10 mouse cellular contexts compared by ENCODE assay signal in the genomic region with DNA sequence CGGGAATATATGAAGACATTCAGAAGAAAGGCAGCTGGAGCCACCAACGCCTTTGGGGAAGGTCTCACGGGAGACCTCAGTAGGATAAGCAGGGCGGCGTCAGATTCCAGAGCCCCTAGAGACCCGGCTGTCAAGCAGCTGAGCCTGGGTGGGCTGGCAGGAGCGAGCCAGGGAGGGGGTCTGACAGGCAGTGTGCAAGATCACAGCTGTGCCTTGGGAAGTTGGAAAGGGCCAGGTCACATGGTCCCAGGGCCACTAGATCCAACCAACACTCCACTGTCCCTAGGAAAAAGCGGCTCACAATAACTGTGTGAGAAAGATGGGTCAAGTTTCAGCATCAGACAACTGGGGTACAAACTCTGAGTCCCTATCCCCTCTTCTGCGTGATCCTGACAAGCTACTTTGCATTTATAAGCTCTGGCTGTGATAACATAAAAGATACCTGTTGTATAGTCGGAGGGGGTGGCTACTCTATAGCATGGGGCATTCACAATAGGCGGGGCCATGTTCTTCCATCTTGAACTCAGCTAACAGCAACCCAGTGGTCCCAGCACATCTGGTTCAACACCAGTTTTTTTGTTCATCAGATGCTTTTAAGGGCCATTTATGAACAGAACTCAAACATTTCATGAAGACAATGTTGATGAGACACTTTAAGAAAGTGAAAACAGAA. TPM values are rescaled to one million over a fixed set of nuclear protein-coding genes. Genes with fewer than 3 reads are reported as not detected.
DNase-seq lines count a peak whose midpoint lies in the region; ATAC-seq lines count a peak whose summit lies in the region.
"Had no signal": no experiment of that assay in that cellular context is flagged by ENCODE, and none has a peak within 500 bp of the region (broad histone marks: within the 10 kb centered on the region; RNA-seq: fewer than 3 reads in every experiment).

No protein-coding gene starts in this region.

- no peak overlapping the region for H3K9ac ChIP-seq in kidney, embryonic 16.5 days (replicated peaks; ENCODE audit: low read length)
- no peak overlapping the region for H3K9ac ChIP-seq in heart, embryonic 13.5 days
- H3K9ac ChIP-seq in midbrain, embryonic 12.5 days (replicated peaks): no peak overlapping the region
- no peak overlapping the region for H3K9ac ChIP-seq in forebrain, embryonic 13.5 days

- WGBS in kidney, embryonic 16.5 days: 31% methylated on average over 11 of the region's 11 CpGs
- 32% methylated on average over 11 of the region's 11 CpGs for WGBS in heart, embryonic 13.5 days
- 37% methylated on average over 11 of the region's 11 CpGs for WGBS in midbrain, embryonic 12.5 days
- WGBS in forebrain, embryonic 13.5 days: 57% methylated on average over 11 of the region's 11 CpGs

- ATAC-seq in kidney, embryonic 16.5 days (ENCODE audit: low FRiP score, low TSS enrichment): peak; percentile 84
- ATAC-seq in heart, embryonic 13.5 days (ENCODE audit: extremely low read depth, insufficient number of reproducible peaks, low FRiP score, low TSS enrichment): no peak; the same call in 1 of the 2 replicates
- peak; percentile 74; the same call in 1 of the 2 replicates for ATAC-seq in midbrain, embryonic 12.5 days (ENCODE audit: low FRiP score, low read depth)
- no peak for ATAC-seq in monocyte, adult 5-6 weeks (replicated peaks; ENCODE audit: insufficient number of reproducible peaks, low FRiP score, low TSS enrichment, poor library complexity, severe bottlenecking)
- ATAC-seq in forebrain, embryonic 13.5 days: no peak

- no peaks in the 10 kb centered on the region for H3K27me3 ChIP-seq in kidney, embryonic 16.5 days (ENCODE audit: insufficient read depth, low read length)
- H3K27me3 ChIP-seq in heart, embryonic 13.5 days (replicated peaks): no peaks in the 10 kb centered on the region
- H3K27me3 ChIP-seq in midbrain, embryonic 12.5 days: no peaks in the 10 kb centered on the region
- H3K27me3 ChIP-seq in forebrain, embryonic 13.5 days: no peaks in the 10 kb centered on the region
- H3K27me3 ChIP-seq: CH12.LX had no signal

- H3K36me3 ChIP-seq in kidney, embryonic 16.5 days (ENCODE audit: insufficient read depth, low read length): peaks cover 11% of the 10 kb centered on the region; the same call in 1 of the 2 replicates
- peaks cover 4% of the 10 kb centered on the region for H3K36me3 ChIP-seq in heart, embryonic 13.5 days
- no peaks in the 10 kb centered on the region for H3K36me3 ChIP-seq in midbrain, embryonic 12.5 days
- 0 out of 2 replicates have a peak, but pooled peaks cover 4% of the 10 kb centered on the region for H3K36me3 ChIP-seq in forebrain, embryonic 13.5 days (ENCODE audit: poor library complexity, severe bottlenecking)

- no peak overlapping the region for H3K4me2 ChIP-seq in kidney, embryonic 16.5 days (replicated peaks; ENCODE audit: low read depth, low read length)
- 0 out of 2 replicates have a peak overlapping the region, but pooled peaks have one; percentile 2 for H3K4me2 ChIP-seq in heart, embryonic 13.5 days
- no peak overlapping the region for H3K4me2 ChIP-seq in midbrain, embryonic 12.5 days (replicated peaks)
- H3K4me2 ChIP-seq in forebrain, embryonic 13.5 days: no peak overlapping the region

- H3K9me3 ChIP-seq in kidney, embryonic 16.5 days (ENCODE audit: low read length): peaks cover 5% of the 10 kb centered on the region; the same call in 1 of the 2 replicates
- H3K9me3 ChIP-seq in heart, embryonic 13.5 days: no peaks in the 10 kb centered on the region
- H3K9me3 ChIP-seq in midbrain, embryonic 12.5 days: no peaks in the 10 kb centered on the region
- no peaks in the 10 kb centered on the region for H3K9me3 ChIP-seq in forebrain, embryonic 13.5 days (replicated peaks)

- no peak for DNase-seq in kidney, adult 11 months
- peak; percentile 43 for DNase-seq in embryo, embryonic 10.5 days (ENCODE audit: low spot score)
- no peak for DNase-seq in adrenal gland, postnatal 4 days (ENCODE audit: low spot score in 2 of 2)
- DNase-seq: thymus, adult 18-20 months had no signal

- peaks cover 38% of the 10 kb centered on the region for H3K4me1 ChIP-seq in kidney, embryonic 16.5 days (ENCODE audit: insufficient read depth, low read length)
- peaks cover 62% of the 10 kb centered on the region for H3K4me1 ChIP-seq in heart, embryonic 13.5 days
- peaks cover 9% of the 10 kb centered on the region; the same call in 1 of the 2 replicates for H3K4me1 ChIP-seq in midbrain, embryonic 12.5 days
- H3K4me1 ChIP-seq in forebrain, embryonic 13.5 days: peaks cover 7% of the 10 kb centered on the region

- H3K4me3 ChIP-seq in kidney, embryonic 16.5 days (ENCODE audit: low read length): no peak overlapping the region
- H3K4me3 ChIP-seq in heart, embryonic 13.5 days: no peak overlapping the region
- H3K4me3 ChIP-seq in midbrain, embryonic 12.5 days: no peak overlapping the region
- no peak overlapping the region for H3K4me3 ChIP-seq in forebrain, embryonic 13.5 days

- H3K27ac ChIP-seq in kidney, embryonic 16.5 days (ENCODE audit: low read length): no peak overlapping the region
- H3K27ac ChIP-seq in heart, embryonic 13.5 days (replicated peaks): 0 out of 2 replicates have a peak overlapping the region, but pooled peaks have one; percentile 22
- no peak overlapping the region for H3K27ac ChIP-seq in midbrain, embryonic 12.5 days (replicated peaks)
- no peak overlapping the region for H3K27ac ChIP-seq in forebrain, embryonic 13.5 days

RNA-seq across cellular contexts. Expression of a gene that starts 20.6 kb away (rescaled TPM):
- polyA plus RNA-seq in kidney, embryonic 16.5 days (2015; fragmentation: Nextera tagmentation; extraction: Ambion mirVana): 18.3 and 24.5 TPM in 2 replicates
- polyA plus RNA-seq in heart, embryonic 13.5 days (2015; fragmentation: Nextera tagmentation; extraction: Ambion mirVana): 9.1 and 10.4 TPM in 2 replicates
- 8.2 and 9.2 TPM in 2 replicates for polyA plus RNA-seq in midbrain, embryonic 12.5 days (2016; fragmentation: Nextera tagmentation; extraction: Ambion mirVana)
- total RNA-seq in monocyte, adult 5-6 weeks (2017): 31.4 to 43.1 TPM (median 34.7 TPM) in 3 replicates
- polyA plus RNA-seq in forebrain, embryonic 13.5 days (2015; fragmentation: Nextera tagmentation; extraction: Ambion mirVana): 7.9 and 8.3 TPM in 2 replicates
- total RNA-seq in adrenal gland, postnatal 4 days (2021): 10 to 100 TPM; 25.9 to 27.4 TPM

Comparison
In these comparisons a context has a peak if more than half of its experiments do, and no peak if none do; other contexts are left out.
1. ATAC-seq: peak in kidney, embryonic 16.5 days (single experiment) and midbrain, embryonic 12.5 days (single experiment); none in heart, embryonic 13.5 days (single experiment), monocyte, adult 5-6 weeks (single experiment) and forebrain, embryonic 13.5 days (single experiment).